Mouse (Mus musculus): Measurements from ENCODE around the gene Fbxl7. TPM values are rescaled to one million over a fixed set of nuclear protein-coding genes. Genes with fewer than 3 reads are reported as not detected.

Gene Fbxl7
- polyA plus RNA-seq, 1 experiment from 2014 or later: 1.1 TPM

GRCm38 (mm10) chr15:26809569-26809968 is 85.8 kb downstream of the Fbxl7 start:
- Histone ChIP-seq H3K4me1 (replicated peaks) (no peaks in the 10 kb centered on the region), H3K27ac (no peak overlapping the region), H3K9me3 (replicated peaks) (no peaks in the 10 kb centered on the region), H3K36me3 (no peaks in the 10 kb centered on the region), H3K4me2 (no peak overlapping the region), H3K9ac (no peak overlapping the region), H3K4me3 (replicated peaks) (no peak overlapping the region), H3K27me3 (no peaks in the 10 kb centered on the region)
- DNase-seq: no peak
- 62% methylated on average over 3 of the region's 3 CpGs for WGBS (ENCODE audit: insufficient replicate concordance)
- ATAC-seq (ENCODE audit: low read depth): no peak

GRCm38 (mm10) chr15:26804046-26804445 is 91.3 kb downstream of the Fbxl7 start:
- no peak overlapping the region for H3K9ac ChIP-seq
- H3K27ac ChIP-seq: no peak overlapping the region
- no peaks in the 10 kb centered on the region for H3K4me1 ChIP-seq (replicated peaks)
- H3K27me3 ChIP-seq: no peaks in the 10 kb centered on the region
- H3K4me2 ChIP-seq: no peak overlapping the region
- H3K4me3 ChIP-seq (replicated peaks): no peak overlapping the region
- no peaks in the 10 kb centered on the region for H3K9me3 ChIP-seq (replicated peaks)
- ATAC-seq (ENCODE audit: low read depth) (no peak), DNase-seq (no peak)
- 44% methylated on average over 5 of the region's 5 CpGs for WGBS (ENCODE audit: insufficient replicate concordance)
- no peaks in the 10 kb centered on the region for H3K36me3 ChIP-seq

- H3K9ac ChIP-seq: no peak overlapping the region
- no peak overlapping the region for H3K4me3 ChIP-seq (replicated peaks)
- H3K27me3 ChIP-seq: no peaks in the 10 kb centered on the region
- no peaks in the 10 kb centered on the region for H3K9me3 ChIP-seq (replicated peaks)
- H3K27ac ChIP-seq: no peak overlapping the region
- no peak overlapping the region for H3K4me2 ChIP-seq
- no peaks in the 10 kb centered on the region for H3K4me1 ChIP-seq (replicated peaks)
- H3K36me3 ChIP-seq: no peaks in the 10 kb centered on the region
- 53% methylated on average over 3 of the region's 3 CpGs for WGBS (ENCODE audit: insufficient replicate concordance)
- no peak for ATAC-seq (ENCODE audit: low read depth)
- no peak for DNase-seq
Observed at GRCm38 (mm10) chr15:26799457-26800021, 95.8 kb downstream of the Fbxl7 start.

GRCm38 (mm10) chr15:26795937-26796336 is 99.4 kb downstream of the Fbxl7 start:
- Histone ChIP-seq H3K27me3 (no peaks in the 10 kb centered on the region), H3K9me3 (replicated peaks) (no peaks in the 10 kb centered on the region), H3K36me3 (no peaks in the 10 kb centered on the region), H3K27ac (no peak overlapping the region), H3K4me3 (replicated peaks) (no peak overlapping the region), H3K4me1 (replicated peaks) (no peaks in the 10 kb centered on the region), H3K9ac (no peak overlapping the region), H3K4me2 (no peak overlapping the region)
- DNase-seq (no peak), ATAC-seq (ENCODE audit: low read depth) (no peak)
- 45% methylated on average over 2 of the region's 2 CpGs for WGBS (ENCODE audit: insufficient replicate concordance)

DNA sequence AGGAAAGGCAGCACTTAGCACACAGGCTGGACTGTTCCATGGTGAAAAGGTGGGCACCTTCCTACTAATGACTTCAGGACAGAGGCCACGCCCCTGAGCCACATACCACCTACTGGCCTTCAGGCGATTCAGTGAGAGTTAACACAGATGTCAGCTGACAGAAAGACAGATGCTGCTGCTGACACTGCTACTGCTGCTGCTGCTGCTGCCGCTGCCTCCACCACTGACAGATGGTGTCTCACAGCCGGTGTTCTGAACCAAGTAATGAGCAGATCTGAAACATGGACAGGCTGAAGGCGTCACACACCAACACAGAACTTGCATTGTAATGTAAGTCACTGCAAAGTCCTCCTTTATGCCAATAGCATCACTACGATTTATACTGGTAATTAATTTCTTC is 99.9 kb downstream of the Fbxl7 start:
- no peak for DNase-seq
- WGBS (ENCODE audit: insufficient replicate concordance): 55% methylated on average over 6 of the region's 6 CpGs
- Histone ChIP-seq H3K4me2 (no peak overlapping the region), H3K36me3 (no peaks in the 10 kb centered on the region), H3K27ac (no peak overlapping the region), H3K4me1 (replicated peaks) (no peaks in the 10 kb centered on the region), H3K9me3 (replicated peaks) (no peaks in the 10 kb centered on the region), H3K27me3 (no peaks in the 10 kb centered on the region), H3K4me3 (replicated peaks) (no peak overlapping the region), H3K9ac (no peak overlapping the region)
- ATAC-seq (ENCODE audit: low read depth): no peak

DNA sequence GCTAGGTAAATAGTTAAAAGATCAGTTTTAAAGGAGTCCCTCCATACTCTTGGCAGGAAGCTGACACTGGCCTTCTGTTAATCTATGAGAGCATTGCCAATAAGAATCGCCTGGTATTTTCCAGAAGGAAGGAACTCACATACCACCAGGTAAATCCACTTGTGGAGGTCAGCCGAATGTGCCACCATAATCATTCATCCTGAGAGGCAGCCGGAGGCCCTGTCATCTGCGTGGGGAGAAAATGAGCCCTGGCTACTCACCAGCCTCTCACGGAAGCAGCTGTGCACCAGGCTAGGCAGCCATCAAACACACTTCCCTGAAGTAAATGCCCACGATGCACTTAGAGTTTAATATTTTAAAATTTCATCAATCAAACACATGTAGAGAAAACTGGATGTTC is 108.2 kb downstream of the Fbxl7 start:
- H3K9ac ChIP-seq: no peak overlapping the region
- 62% methylated on average over 6 of the region's 6 CpGs for WGBS (ENCODE audit: insufficient replicate concordance)

DNA sequence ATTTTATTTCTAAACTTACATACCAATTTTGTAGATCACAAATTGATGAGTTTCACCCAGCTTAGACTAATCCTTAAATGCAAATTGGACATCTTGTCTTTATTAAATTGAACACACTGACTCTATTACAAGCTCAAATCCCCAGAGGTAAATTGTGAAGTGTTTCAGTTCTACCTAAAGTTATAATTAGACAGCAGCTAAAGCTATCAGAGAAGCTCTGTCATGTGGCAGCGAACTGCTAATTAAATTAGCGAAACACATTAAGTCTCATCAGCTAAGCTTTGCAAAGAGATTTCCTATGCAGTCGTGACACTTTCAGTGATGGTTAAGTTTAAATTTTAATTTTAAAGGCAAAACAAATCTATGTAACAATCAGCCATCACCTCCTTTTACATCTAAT is 114.8 kb downstream of the Fbxl7 start:
- Histone ChIP-seq H3K4me2 (no peak overlapping the region), H3K27me3 (no peaks in the 10 kb centered on the region), H3K9ac (no peak overlapping the region), H3K27ac (no peak overlapping the region), H3K36me3 (no peaks in the 10 kb centered on the region), H3K4me3 (replicated peaks) (no peak overlapping the region), H3K4me1 (replicated peaks) (no peaks in the 10 kb centered on the region), H3K9me3 (replicated peaks) (no peaks in the 10 kb centered on the region)
- ATAC-seq (ENCODE audit: low read depth): no peak
- 73% methylated on average over 3 of the region's 3 CpGs for WGBS (ENCODE audit: insufficient replicate concordance)
- no peak for DNase-seq

More for the DNA sequence above, 108.2 kb downstream of the Fbxl7 start:
- no peak for ATAC-seq (ENCODE audit: low read depth)
- DNase-seq: no peak
- Histone ChIP-seq H3K4me2 (no peak overlapping the region), H3K36me3 (no peaks in the 10 kb centered on the region), H3K27me3 (no peaks in the 10 kb centered on the region), H3K4me1 (replicated peaks) (no peaks in the 10 kb centered on the region), H3K4me3 (replicated peaks) (no peak overlapping the region), H3K9me3 (replicated peaks) (no peaks in the 10 kb centered on the region), H3K27ac (no peak overlapping the region)

DNA sequence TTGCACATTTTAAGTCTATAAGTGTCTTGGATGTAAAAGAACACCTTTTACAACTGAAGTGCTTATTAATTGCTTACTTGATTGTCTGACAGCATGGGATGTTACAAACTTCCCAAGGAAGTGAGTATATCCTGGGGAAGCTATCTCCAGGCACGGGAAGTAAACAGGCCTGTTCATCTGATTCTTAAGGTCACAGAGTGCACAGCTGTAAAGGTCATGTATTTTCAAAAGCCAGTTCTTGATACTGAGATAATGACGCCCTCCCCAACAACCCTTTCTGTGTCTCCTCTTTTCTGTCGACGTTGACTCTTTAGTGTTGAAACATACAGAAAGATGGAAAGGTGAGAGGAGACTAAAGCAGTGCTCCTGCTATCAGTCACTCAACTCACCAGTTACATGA is 116.3 kb downstream of the Fbxl7 start:
- no peak for DNase-seq
- 25% methylated on average over 4 of the region's 4 CpGs for WGBS (ENCODE audit: insufficient replicate concordance)
- Histone ChIP-seq H3K9ac (no peak overlapping the region), H3K27ac (no peak overlapping the region), H3K4me2 (no peak overlapping the region), H3K36me3 (no peaks in the 10 kb centered on the region), H3K27me3 (no peaks in the 10 kb centered on the region), H3K4me3 (replicated peaks) (no peak overlapping the region), H3K9me3 (replicated peaks) (no peaks in the 10 kb centered on the region), H3K4me1 (replicated peaks) (no peaks in the 10 kb centered on the region)
- ATAC-seq (ENCODE audit: low read depth): no peak

DNA sequence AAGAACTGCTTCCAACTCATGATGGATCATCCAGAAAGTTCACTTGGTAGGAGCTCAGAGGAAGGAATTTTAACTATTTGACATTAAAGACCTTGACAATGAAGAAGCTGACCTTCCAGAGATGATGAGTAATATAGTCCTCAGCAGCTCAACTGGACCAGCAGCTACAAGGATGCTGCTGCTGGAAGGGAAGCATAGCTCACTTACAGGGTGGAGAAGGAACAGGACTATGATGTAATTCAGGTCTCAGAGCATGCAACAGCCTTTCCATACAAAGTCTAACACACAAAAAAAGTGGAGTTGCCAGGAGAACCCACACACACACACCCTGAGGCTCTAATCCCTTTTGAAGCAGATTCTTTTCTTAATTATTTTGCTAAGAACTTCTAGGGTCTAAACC is 119.7 kb downstream of the Fbxl7 start:
- H3K4me2 ChIP-seq: no peak overlapping the region
- no peak overlapping the region for H3K9ac ChIP-seq
- H3K36me3 ChIP-seq: no peaks in the 10 kb centered on the region
- ATAC-seq (ENCODE audit: low read depth) (no peak), DNase-seq (no peak)
- no peaks in the 10 kb centered on the region for H3K9me3 ChIP-seq (replicated peaks)
- no peak overlapping the region for H3K27ac ChIP-seq
- H3K4me1 ChIP-seq (replicated peaks): no peaks in the 10 kb centered on the region
- no peak overlapping the region for H3K4me3 ChIP-seq (replicated peaks)
- H3K27me3 ChIP-seq: no peaks in the 10 kb centered on the region

DNA sequence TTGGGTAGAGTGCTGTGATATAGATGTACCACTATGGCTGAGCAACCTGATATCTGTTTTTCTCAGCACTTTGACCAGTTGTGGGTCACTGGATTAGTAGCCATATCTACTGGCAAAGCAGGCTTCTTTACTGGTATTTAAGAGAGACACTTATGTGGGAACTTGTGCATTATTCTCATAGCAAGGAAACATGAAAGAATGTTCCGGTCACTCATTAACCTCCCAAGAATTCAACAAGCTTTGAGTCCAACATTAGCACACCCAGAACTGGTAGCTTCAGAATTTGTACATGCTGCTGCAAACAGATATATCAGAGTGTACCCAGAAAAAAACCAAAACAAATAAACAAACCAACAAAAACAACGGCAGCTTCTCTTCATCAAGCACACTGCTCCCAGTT is 120.5 kb downstream of the Fbxl7 start:
- no peaks in the 10 kb centered on the region for H3K27me3 ChIP-seq
- H3K9ac ChIP-seq: no peak overlapping the region
- H3K4me2 ChIP-seq: no peak overlapping the region
- WGBS (ENCODE audit: insufficient replicate concordance): 76% methylated on average over 2 of the region's 2 CpGs
- no peak for DNase-seq
- no peaks in the 10 kb centered on the region for H3K9me3 ChIP-seq (replicated peaks)
- ATAC-seq (ENCODE audit: low read depth): no peak
- H3K4me1 ChIP-seq (replicated peaks): no peaks in the 10 kb centered on the region
- H3K36me3 ChIP-seq: no peaks in the 10 kb centered on the region
- H3K4me3 ChIP-seq (replicated peaks): no peak overlapping the region
- no peak overlapping the region for H3K27ac ChIP-seq

GRCm38 (mm10) chr15:26761651-26762050 is 133.7 kb downstream of the Fbxl7 start:
- WGBS (ENCODE audit: insufficient replicate concordance): 62% methylated on average over 4 of the region's 4 CpGs
- H3K4me1 ChIP-seq (replicated peaks): no peaks in the 10 kb centered on the region

DNA sequence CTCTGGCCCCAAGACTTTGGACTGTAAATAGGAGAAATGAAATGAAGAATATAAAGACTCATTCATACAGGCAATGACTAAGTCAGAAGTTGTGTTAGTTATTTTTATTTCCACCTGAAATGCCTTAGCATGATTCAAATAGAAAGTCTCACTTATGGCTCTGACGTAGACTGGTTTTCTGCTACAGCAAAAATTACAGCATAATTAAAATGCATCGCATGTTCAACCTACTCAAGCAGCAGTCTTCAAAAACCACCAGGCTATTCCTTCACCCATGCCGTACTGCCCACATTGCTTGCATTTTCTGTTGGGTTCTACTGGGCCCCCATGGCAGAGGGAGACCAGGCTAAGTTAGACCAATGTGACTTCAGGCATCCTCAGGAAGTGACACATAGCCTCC is 146.9 kb downstream of the Fbxl7 start:
- 83% methylated on average over 3 of the region's 3 CpGs for WGBS (ENCODE audit: insufficient replicate concordance)

More at GRCm38 (mm10) chr15:26761651-26762050, 133.7 kb downstream of the Fbxl7 start:
- H3K4me2 ChIP-seq: no peak overlapping the region
- no peaks in the 10 kb centered on the region for H3K27me3 ChIP-seq
- DNase-seq: no peak
- no peak for ATAC-seq (ENCODE audit: low read depth)
- no peaks in the 10 kb centered on the region for H3K36me3 ChIP-seq
- H3K9ac ChIP-seq: no peak overlapping the region
- H3K9me3 ChIP-seq (replicated peaks): no peaks in the 10 kb centered on the region
- no peak overlapping the region for H3K4me3 ChIP-seq (replicated peaks)
- H3K27ac ChIP-seq: no peak overlapping the region

More for the DNA sequence above, 146.9 kb downstream of the Fbxl7 start:
- ATAC-seq (ENCODE audit: low read depth): no peak
- H3K4me1 ChIP-seq (replicated peaks): no peaks in the 10 kb centered on the region
- no peak overlapping the region for H3K4me2 ChIP-seq
- H3K27me3 ChIP-seq: no peaks in the 10 kb centered on the region
- H3K9me3 ChIP-seq (replicated peaks): no peaks in the 10 kb centered on the region
- no peaks in the 10 kb centered on the region for H3K36me3 ChIP-seq
- DNase-seq: no peak
- no peak overlapping the region for H3K27ac ChIP-seq
- no peak overlapping the region for H3K9ac ChIP-seq
- H3K4me3 ChIP-seq (replicated peaks): no peak overlapping the region

All from liver, embryonic 13.5 days (tissue).